Mouse (Mus musculus) cortical plate, adult 2 months (tissue): ENCODE measurements around the gene Zgrf1. TPM values are rescaled to one million over a fixed set of nuclear protein-coding genes. Genes with fewer than 3 reads are reported as not detected.
A peak's percentile ranks its signal among the peaks of the same experiment; 100 is the strongest.

Experiments
- H3K27ac ChIP-seq: fragments of 200-500 bp; 2 replicates; pipeline ENCODE4 v1.5.1; 2012; ENCODE audit warnings: low read length, control low read depth, inconsistent platforms; ENCODE audit not compliant: insufficient read depth
- H3K4me1 ChIP-seq: fragments of 200-500 bp; 2 replicates; pipeline ENCODE4 v1.6.1; 2011; ENCODE audit warnings: low read length; ENCODE audit not compliant: control insufficient read depth, insufficient read depth
- H3K4me3 ChIP-seq: fragments of 200-500 bp; 2 replicates; pipeline ENCODE4 v1.5.1; 2011; ENCODE audit warnings: mild to moderate bottlenecking, low read length, control low read depth; ENCODE audit not compliant: insufficient read depth
- CTCF ChIP-seq: fragments of 200-500 bp; IDR thresholded peaks from 2 replicates; pipeline ENCODE4 v1.5.1; 2011; ENCODE audit warnings: mild to moderate bottlenecking, control low read depth, low read length; ENCODE audit not compliant: insufficient read depth; ENCODE audit errors: extremely low read depth
- POLR2A ChIP-seq: fragments of 200-500 bp; IDR thresholded peaks from 2 replicates; pipeline ENCODE4 v1.6.1; 2011; ENCODE audit warnings: mild to moderate bottlenecking, low read length, control low read depth; ENCODE audit not compliant: insufficient read depth; ENCODE audit errors: extremely low read depth
- polyA plus RNA-seq: library from polyadenylated mRNA; depleted of rRNA; stranded (reverse); fragments of >200 nt; gene quantifications from 2 replicates; pipeline ENCODE4 v1.2.3, GENCODE M21; 2012

Zgrf1 gene
- polyA plus RNA-seq, 1 experiment, result 6.8 TPM

DNA sequence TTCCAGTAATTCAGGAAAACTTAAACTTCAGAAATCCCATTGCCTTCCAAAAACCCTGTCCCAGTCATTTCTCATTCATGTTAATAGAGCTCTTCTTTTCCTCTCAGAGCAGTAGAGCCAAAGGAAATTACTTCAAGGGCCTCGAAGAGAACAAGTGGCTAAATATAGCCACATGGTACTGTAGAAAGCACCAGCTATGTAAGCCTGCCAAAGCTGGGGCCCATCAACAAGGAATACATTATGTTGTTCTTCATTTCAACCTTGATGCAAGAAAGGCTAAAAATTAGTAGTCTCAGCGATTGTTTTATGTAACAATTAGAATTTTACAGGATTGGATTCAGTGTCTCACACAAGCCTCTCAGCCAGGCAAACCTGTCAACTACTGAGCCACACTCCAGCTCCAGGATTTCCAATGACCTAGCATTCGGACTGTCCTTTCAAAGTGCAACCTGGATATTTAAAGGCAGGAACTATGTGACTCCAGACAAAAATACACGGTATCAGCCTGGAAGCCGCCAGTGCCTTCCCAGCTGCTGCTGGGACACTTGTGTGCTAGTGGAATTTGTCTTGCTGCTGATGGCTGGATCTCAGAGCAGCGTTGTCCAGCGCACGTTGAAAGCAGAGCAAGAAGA lies 28.0 kb upstream of the Zgrf1 start:
- TF ChIP-seq POLR2A, result no peak
- TF ChIP-seq CTCF, result no peak
- H3K4me1 ChIP-seq, result no peaks in the 10 kb centered on the region
- no peak overlapping the region for H3K4me3 ChIP-seq
- H3K27ac ChIP-seq, result no peak overlapping the region

DNA sequence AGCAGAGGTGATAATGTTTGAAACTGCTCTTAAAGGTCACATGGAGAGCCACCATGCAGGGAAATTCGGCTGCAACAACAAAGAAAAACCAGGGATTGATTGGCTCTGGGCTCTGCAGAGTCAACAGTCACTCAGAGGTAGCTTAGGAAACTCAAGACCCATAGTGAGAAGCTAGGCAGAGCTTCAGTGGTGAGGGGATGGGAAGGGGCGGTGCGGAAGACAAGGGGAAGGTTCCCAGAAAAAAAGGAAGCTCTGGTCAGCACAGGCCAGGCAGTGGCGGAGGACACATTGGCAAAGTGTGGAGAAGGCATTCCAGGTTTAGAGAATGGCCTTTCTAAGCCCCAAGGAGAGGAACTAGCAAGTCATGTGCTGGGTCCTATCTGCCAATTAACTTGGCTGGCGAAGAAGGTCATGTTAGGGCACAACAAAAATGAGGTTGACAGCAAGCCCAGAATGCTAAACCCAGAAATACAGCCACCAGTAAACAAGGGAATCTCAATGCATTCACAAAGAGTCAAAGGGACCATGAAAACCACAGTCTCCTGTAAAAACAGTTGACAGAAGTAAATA lies 25.7 kb upstream of the Zgrf1 start:
- no peak overlapping the region for H3K4me3 ChIP-seq
- no peaks in the 10 kb centered on the region for H3K4me1 ChIP-seq
- TF ChIP-seq CTCF (no peak), POLR2A (no peak)
- H3K27ac ChIP-seq, result no peak overlapping the region

DNA sequence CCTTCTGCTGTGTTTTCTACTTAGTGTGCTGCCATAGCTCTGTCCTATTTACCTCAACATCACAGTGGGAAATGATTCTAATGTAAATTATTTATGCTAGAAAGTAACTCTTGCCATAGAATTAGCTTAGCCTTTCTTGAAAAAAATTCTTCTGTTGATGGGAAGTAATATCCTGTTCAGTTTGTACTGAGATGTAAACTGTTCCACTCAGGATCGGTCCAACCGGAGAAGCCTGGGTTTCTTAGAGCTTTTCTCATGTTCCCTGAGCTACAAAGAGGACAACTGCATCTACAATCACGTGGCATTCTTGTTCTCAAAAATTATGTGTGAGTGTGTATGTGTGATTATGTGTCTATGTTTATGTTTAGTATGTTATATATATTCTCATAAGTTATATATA lies 24.1 kb upstream of the Zgrf1 start:
- Histone ChIP-seq H3K4me3 (no peak overlapping the region), H3K4me1 (no peaks in the 10 kb centered on the region), H3K27ac (no peak overlapping the region)
- TF ChIP-seq CTCF (no peak), POLR2A (no peak)

DNA sequence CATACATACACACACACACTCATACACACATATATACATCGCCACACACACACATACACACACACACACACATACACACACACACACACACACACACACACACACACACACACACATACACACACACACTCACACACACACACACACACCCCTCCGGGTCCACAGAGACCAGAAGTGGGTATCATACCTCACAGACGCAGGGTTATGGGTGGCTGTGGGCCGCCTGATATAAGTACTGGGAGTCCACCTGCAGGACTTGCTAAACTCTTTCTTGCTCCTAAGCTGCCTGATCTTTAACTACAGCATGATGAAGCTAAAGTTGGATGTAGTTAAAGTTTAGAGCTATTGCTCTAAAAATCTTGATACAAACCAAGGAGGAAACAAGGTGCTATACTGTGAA lies 23.5 kb upstream of the Zgrf1 start:
- no peak for TF ChIP-seq CTCF
- H3K4me3 ChIP-seq, result no peak overlapping the region
- H3K27ac ChIP-seq, result no peak overlapping the region
- H3K4me1 ChIP-seq, result no peaks in the 10 kb centered on the region

DNA sequence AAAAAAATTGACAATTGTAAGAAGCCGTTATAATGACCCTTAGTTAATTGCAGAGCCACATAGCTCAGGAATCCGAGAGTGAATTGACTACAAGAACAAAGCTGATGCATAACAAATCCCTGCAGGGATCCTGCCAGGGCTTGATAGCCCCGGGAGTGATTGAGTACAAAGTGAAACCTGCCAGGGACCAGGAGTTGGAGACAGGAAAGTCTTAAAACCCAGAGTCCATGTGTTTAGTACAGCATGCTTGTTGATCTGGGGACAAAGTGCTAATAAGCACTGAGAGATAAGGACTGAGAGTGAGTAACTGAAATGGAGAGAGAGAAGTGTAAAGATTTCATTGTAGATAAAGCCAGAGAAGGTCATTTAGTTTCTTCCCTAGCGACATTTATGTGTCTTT lies 23.0 kb upstream of the Zgrf1 start:
- no peak overlapping the region for H3K4me3 ChIP-seq
- H3K4me1 ChIP-seq, result no peaks in the 10 kb centered on the region
- no peak overlapping the region for H3K27ac ChIP-seq
- TF ChIP-seq POLR2A (no peak), CTCF (no peak)

DNA sequence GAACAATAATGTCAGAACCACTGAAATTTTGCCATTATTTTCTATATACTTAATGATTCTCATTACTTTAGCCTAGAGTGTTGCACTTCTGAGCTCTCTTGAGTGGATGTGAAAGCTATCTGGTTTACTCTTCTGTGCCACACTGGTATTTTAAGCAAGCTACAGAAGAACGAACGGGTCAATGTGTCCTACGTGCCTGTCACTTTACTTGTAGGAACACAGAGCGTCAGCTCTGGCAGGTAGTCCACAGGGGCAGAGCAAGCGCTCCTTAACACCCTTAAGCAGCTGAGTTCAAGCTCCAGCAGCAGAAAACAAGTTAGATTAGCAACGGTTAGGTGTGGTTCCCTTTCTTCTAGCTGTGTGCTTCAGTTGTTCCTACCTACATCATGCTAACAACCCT lies 14.1 kb upstream of the Zgrf1 start:
- Histone ChIP-seq H3K4me1 (no peaks in the 10 kb centered on the region), H3K27ac (no peak overlapping the region), H3K4me3 (no peak overlapping the region)
- no peak for TF ChIP-seq CTCF
- no peak for TF ChIP-seq POLR2A

DNA sequence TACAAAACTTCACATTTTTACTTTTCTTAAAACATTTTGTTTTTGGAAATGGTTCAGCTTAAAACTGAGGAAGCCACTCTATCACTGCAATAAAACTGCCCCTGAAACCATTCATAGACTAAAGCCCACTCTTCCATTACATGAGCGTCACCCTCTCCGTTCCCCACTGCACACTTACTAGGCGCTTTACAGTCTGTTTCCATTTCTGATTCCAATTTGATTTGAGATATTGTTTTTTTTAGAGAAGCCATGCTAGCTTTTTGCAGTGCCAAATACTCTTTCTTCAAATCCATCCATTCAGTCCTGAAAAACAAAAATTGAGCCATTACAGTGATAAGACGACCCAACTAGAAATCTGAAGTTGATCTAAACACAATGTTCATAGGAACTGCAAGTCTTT lies 9.3 kb upstream of the Zgrf1 start:
- Histone ChIP-seq H3K4me1 (no peaks in the 10 kb centered on the region), H3K27ac (no peak overlapping the region), H3K4me3 (no peak overlapping the region)
- TF ChIP-seq POLR2A (no peak), CTCF (no peak)

DNA sequence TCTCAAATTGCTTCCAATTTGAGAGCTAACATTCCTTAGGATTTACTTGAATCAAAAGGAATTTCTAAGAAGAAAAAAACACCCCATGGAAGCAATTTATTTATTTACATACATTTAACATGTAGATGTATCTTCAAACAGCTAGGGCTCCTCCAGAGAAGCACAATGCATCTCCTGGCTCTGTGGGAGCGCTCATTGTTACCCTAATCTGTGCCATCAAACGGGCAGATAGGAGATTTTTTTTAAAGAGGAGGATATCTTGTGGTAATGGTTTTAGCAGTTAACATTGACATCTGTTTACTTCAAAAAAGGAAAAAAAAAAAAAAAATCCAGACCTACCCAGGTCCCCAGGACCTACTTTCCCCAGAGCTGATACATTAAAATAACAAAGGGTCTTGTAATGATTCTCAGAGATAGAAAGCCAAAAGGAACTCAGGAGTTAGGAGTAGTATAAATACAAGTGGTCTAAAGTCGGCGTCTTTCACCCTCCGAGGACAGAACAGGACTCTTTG lies 8.6 kb upstream of the Zgrf1 start:
- no peak overlapping the region for H3K27ac ChIP-seq
- H3K4me1 ChIP-seq, result no peaks in the 10 kb centered on the region
- H3K4me3 ChIP-seq, result no peak overlapping the region
- TF ChIP-seq POLR2A (no peak), CTCF (no peak)

DNA sequence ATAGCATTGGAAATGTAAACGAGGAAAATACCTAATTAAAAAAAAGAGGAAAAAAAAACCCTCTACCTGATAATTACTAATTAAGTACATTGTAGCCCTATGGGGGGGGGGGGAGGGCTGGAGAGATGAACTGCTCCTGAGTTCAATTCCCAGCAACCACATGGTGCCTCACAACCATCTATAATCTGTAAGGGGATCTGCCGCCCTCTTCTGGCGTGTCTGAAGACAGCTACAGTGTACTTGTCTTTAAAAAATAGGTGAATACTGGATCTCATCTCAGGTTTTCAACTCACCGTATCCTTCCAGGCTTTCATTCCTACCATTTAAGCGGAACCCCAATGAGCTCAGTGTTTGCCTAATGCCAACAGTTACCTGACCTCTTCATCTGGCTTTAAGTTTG lies 5.4 kb upstream of the Zgrf1 start:
- TF ChIP-seq POLR2A (no peak), CTCF (peak; percentile 39)

DNA sequence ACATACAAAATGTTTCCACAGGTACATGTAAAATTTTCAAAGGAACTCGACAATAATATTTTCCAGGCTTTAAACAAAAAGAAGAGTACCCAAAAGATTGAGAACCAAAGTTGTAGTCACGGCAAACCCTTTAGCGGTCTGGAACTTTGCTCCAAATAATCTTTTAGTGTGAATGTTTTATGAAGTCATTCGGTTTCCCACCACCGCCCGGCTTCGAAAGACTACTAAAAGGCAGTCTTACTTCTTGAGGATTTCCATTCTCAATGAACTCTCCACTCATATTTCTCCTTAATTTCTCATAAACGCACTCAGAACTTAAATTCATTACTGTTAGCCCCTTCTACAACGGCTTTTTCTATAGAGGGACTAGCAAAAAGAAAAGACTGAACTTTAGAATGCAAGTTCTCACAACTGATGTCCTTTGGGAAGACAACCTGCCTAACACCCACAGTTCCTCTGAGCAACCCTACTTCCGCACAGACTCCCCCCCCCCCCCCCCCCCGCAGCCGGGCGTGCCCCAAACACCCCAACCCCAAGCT lies 786 bp upstream of the Zgrf1 start:
- no peak overlapping the region for H3K27ac ChIP-seq
- no peak for TF ChIP-seq POLR2A
- no peak for TF ChIP-seq CTCF
- H3K4me3 ChIP-seq, result peak overlapping the region; percentile 67; the same call in 1 of the 2 replicates
- H3K4me1 ChIP-seq, result no peaks in the 10 kb centered on the region; the same call in 1 of the 2 replicates

More for the DNA sequence above, 5.4 kb upstream of the Zgrf1 start:
- H3K4me3 ChIP-seq, result no peak overlapping the region
- H3K4me1 ChIP-seq, result no peaks in the 10 kb centered on the region
- H3K27ac ChIP-seq, result no peak overlapping the region
